Mouse (Mus musculus) hindbrain, embryonic 13.5 days (tissue): ENCODE results near the gene Gorasp2. TPM values are rescaled to one million over a fixed set of nuclear protein-coding genes. Genes with fewer than 3 reads are reported as not detected.

Experiments
- ATAC-seq: fragments of 200-750 bp; cut with Nextera tagmentation; 2 replicates; pipeline ENCODE4 v1.8.0; 2017; ENCODE audit warnings: moderate TSS enrichment; ENCODE audit not compliant: low FRiP score
- H3K27ac ChIP-seq: fragments of 300-500 bp; sonication (generic); 2 replicates; pipeline ENCODE4 v1.5.1; 2015; ENCODE audit warnings: inconsistent platforms, mild to moderate bottlenecking, moderate library complexity
- H3K27me3 ChIP-seq: fragments of 300-500 bp; sonication (generic); 2 replicates; pipeline ENCODE4 v1.6.1; 2015; ENCODE audit warnings: mild to moderate bottlenecking, inconsistent platforms
- H3K36me3 ChIP-seq: fragments of 300-500 bp; sonication (generic); 2 replicates; pipeline ENCODE4 v1.6.1; 2015; ENCODE audit warnings: mild to moderate bottlenecking, inconsistent platforms
- H3K4me1 ChIP-seq: fragments of 300-500 bp; sonication (generic); replicated peaks from 2 replicates; pipeline ENCODE4 v1.6.1; 2015; ENCODE audit warnings: inconsistent platforms
- H3K4me2 ChIP-seq: fragments of 300-500 bp; sonication (generic); 2 replicates; pipeline ENCODE4 v1.6.1; 2015; ENCODE audit warnings: inconsistent platforms, mild to moderate bottlenecking, moderate library complexity
- H3K4me3 ChIP-seq: fragments of 300-500 bp; sonication (generic); 2 replicates; pipeline ENCODE4 v1.5.1; 2015; ENCODE audit warnings: mild to moderate bottlenecking, inconsistent platforms
- H3K9ac ChIP-seq: fragments of 300-500 bp; sonication (generic); 2 replicates; pipeline ENCODE4 v1.6.1; 2015; ENCODE audit warnings: mild to moderate bottlenecking, inconsistent platforms
- H3K9me3 ChIP-seq: fragments of 300-500 bp; sonication (generic); 2 replicates; pipeline ENCODE4 v1.6.1; 2016; ENCODE audit warnings: inconsistent platforms
- WGBS: fragments of 180-500 bp; shearing (Covaris S2); methylation state at CpG from one replicate; pipeline ENCODE4 v1.1.7; 2015; 5-methylcytosine and 5-hydroxymethylcytosine counted together
- polyA plus RNA-seq: library from polyadenylated mRNA; unstranded; fragments of >200 nt; fragmentation: Nextera tagmentation; extraction: Ambion mirVana; gene quantifications from 2 replicates; pipeline ENCODE4 v1.2.1, GENCODE M21; 2015

Gorasp2 gene
- polyA plus RNA-seq, 1 experiment from 2014 or later, result 118 TPM

- Histone ChIP-seq H3K9me3 (no peaks in the 10 kb centered on the region), H3K4me1 (peaks cover 10% of the 10 kb centered on the region; the same call in 1 of the 2 replicates), H3K27me3 (0 out of 2 replicates have a peak, but pooled peaks cover 5% of the 10 kb centered on the region), H3K36me3 (peaks cover 31% of the 10 kb centered on the region), H3K9ac (no peak overlapping the region), H3K4me2 (no peak overlapping the region), H3K27ac (no peak overlapping the region), H3K4me3 (no peak overlapping the region)
- 85% methylated on average over 13 of the region's 13 CpGs for WGBS
- ATAC-seq, result no peak
These were observed 47.8 kb downstream of the Gorasp2 start for GRCm38 (mm10) chr2:70708986-70709730.

- H3K4me1 ChIP-seq, result 0 out of 2 replicates have a peak, but pooled peaks cover 1% of the 10 kb centered on the region
- WGBS, result 95% methylated on average over 7 of the region's 7 CpGs
- H3K4me2 ChIP-seq, result no peak overlapping the region
- H3K9ac ChIP-seq, result no peak overlapping the region
- peaks cover 40% of the 10 kb centered on the region for H3K36me3 ChIP-seq
- H3K27me3 ChIP-seq, result no peaks in the 10 kb centered on the region
- no peak overlapping the region for H3K4me3 ChIP-seq
- no peaks in the 10 kb centered on the region for H3K9me3 ChIP-seq
- no peak overlapping the region for H3K27ac ChIP-seq
- ATAC-seq, result no peak
These were observed 48.9 kb downstream of the Gorasp2 start for GRCm38 (mm10) chr2:70710236-70710635.

GRCm38 (mm10) chr2:70710878-70711277 lies 49.5 kb downstream of the Gorasp2 start:
- H3K4me1 ChIP-seq, result no peaks in the 10 kb centered on the region
- H3K4me3 ChIP-seq, result no peak overlapping the region
- peaks cover 47% of the 10 kb centered on the region for H3K36me3 ChIP-seq
- H3K27ac ChIP-seq, result no peak overlapping the region
- WGBS, result 96% methylated on average over 4 of the region's 4 CpGs
- no peak for ATAC-seq
- H3K9me3 ChIP-seq, result no peaks in the 10 kb centered on the region
- H3K27me3 ChIP-seq, result no peaks in the 10 kb centered on the region
- H3K4me2 ChIP-seq, result no peak overlapping the region
- no peak overlapping the region for H3K9ac ChIP-seq

- Histone ChIP-seq H3K4me2 (no peak overlapping the region), H3K4me3 (no peak overlapping the region), H3K36me3 (peaks cover 43% of the 10 kb centered on the region), H3K9ac (no peak overlapping the region), H3K27me3 (no peaks in the 10 kb centered on the region), H3K27ac (no peak overlapping the region), H3K4me1 (no peaks in the 10 kb centered on the region), H3K9me3 (no peaks in the 10 kb centered on the region)
- no peak for ATAC-seq
- WGBS, result 91% methylated on average over 9 of the region's 9 CpGs
These were observed 62.4 kb downstream of the Gorasp2 start for GRCm38 (mm10) chr2:70723610-70724243.

GRCm38 (mm10) chr2:70727089-70727488 lies 65.7 kb downstream of the Gorasp2 start:
- 90% methylated on average over 2 of the region's 2 CpGs for WGBS
- no peak overlapping the region for H3K27ac ChIP-seq

GRCm38 (mm10) chr2:70735534-70735933 lies 74.2 kb downstream of the Gorasp2 start:
- Histone ChIP-seq H3K4me2 (no peak overlapping the region), H3K9me3 (no peaks in the 10 kb centered on the region), H3K36me3 (peaks cover 26% of the 10 kb centered on the region), H3K27me3 (no peaks in the 10 kb centered on the region), H3K4me1 (no peaks in the 10 kb centered on the region), H3K27ac (no peak overlapping the region), H3K9ac (no peak overlapping the region), H3K4me3 (no peak overlapping the region)
- no peak for ATAC-seq
- 90% methylated on average over 3 of the region's 4 CpGs for WGBS

More at GRCm38 (mm10) chr2:70727089-70727488, 65.7 kb downstream of the Gorasp2 start:
- no peaks in the 10 kb centered on the region for H3K9me3 ChIP-seq
- H3K4me2 ChIP-seq, result no peak overlapping the region
- H3K36me3 ChIP-seq, result peaks cover 18% of the 10 kb centered on the region
- ATAC-seq, result no peak
- H3K4me1 ChIP-seq, result no peaks in the 10 kb centered on the region
- H3K4me3 ChIP-seq, result no peak overlapping the region
- no peaks in the 10 kb centered on the region for H3K27me3 ChIP-seq
- no peak overlapping the region for H3K9ac ChIP-seq

GRCm38 (mm10) chr2:70736008-70736407 lies 74.6 kb downstream of the Gorasp2 start:
- no peak for ATAC-seq
- Histone ChIP-seq H3K36me3 (peaks cover 29% of the 10 kb centered on the region), H3K9ac (no peak overlapping the region), H3K9me3 (no peaks in the 10 kb centered on the region), H3K4me2 (no peak overlapping the region), H3K4me3 (no peak overlapping the region), H3K4me1 (no peaks in the 10 kb centered on the region), H3K27me3 (no peaks in the 10 kb centered on the region), H3K27ac (no peak overlapping the region)
- WGBS, result 89% methylated on average over 5 of the region's 5 CpGs

- Histone ChIP-seq H3K4me1 (no peaks in the 10 kb centered on the region), H3K4me3 (no peak overlapping the region), H3K27ac (no peak overlapping the region), H3K36me3 (peaks cover 48% of the 10 kb centered on the region), H3K9me3 (no peaks in the 10 kb centered on the region), H3K4me2 (no peak overlapping the region), H3K9ac (no peak overlapping the region), H3K27me3 (no peaks in the 10 kb centered on the region)
- no peak for ATAC-seq
- WGBS, result 47% methylated on average over 5 of the region's 5 CpGs
These were observed 80.5 kb downstream of the Gorasp2 start for GRCm38 (mm10) chr2:70741901-70742300.

GRCm38 (mm10) chr2:70742588-70742987 lies 81.2 kb downstream of the Gorasp2 start:
- peaks cover 44% of the 10 kb centered on the region for H3K36me3 ChIP-seq
- H3K4me1 ChIP-seq, result no peaks in the 10 kb centered on the region
- WGBS, result 86% methylated on average over 2 of the region's 2 CpGs

GRCm38 (mm10) chr2:70751655-70752054 lies 90.3 kb downstream of the Gorasp2 start:
- Histone ChIP-seq H3K27ac (no peak overlapping the region), H3K9ac (no peak overlapping the region), H3K4me1 (no peaks in the 10 kb centered on the region), H3K36me3 (peaks cover 9% of the 10 kb centered on the region), H3K4me3 (no peak overlapping the region), H3K9me3 (no peaks in the 10 kb centered on the region), H3K4me2 (no peak overlapping the region), H3K27me3 (no peaks in the 10 kb centered on the region)
- WGBS, result 95% methylated on average over 2 of the region's 2 CpGs
- ATAC-seq, result no peak

More at GRCm38 (mm10) chr2:70742588-70742987, 81.2 kb downstream of the Gorasp2 start:
- no peaks in the 10 kb centered on the region for H3K27me3 ChIP-seq
- H3K9ac ChIP-seq, result no peak overlapping the region
- H3K4me3 ChIP-seq, result no peak overlapping the region
- no peak overlapping the region for H3K4me2 ChIP-seq
- H3K9me3 ChIP-seq, result no peaks in the 10 kb centered on the region
- ATAC-seq, result no peak
- no peak overlapping the region for H3K27ac ChIP-seq

GRCm38 (mm10) chr2:70752149-70752548 lies 90.8 kb downstream of the Gorasp2 start:
- no peaks in the 10 kb centered on the region for H3K9me3 ChIP-seq
- no peak overlapping the region for H3K9ac ChIP-seq
- 97% methylated on average over 5 of the region's 5 CpGs for WGBS
- no peak for ATAC-seq
- H3K27me3 ChIP-seq, result no peaks in the 10 kb centered on the region
- H3K27ac ChIP-seq, result no peak overlapping the region
- no peaks in the 10 kb centered on the region for H3K4me1 ChIP-seq
- H3K4me3 ChIP-seq, result no peak overlapping the region
- no peak overlapping the region for H3K4me2 ChIP-seq
- peaks cover 9% of the 10 kb centered on the region for H3K36me3 ChIP-seq
